ENCODE assay signal across 23 mouse cellular contexts in genomic region chr8:126612739-126613138, GRCm38 (mm10). TPM values are rescaled to one million over a fixed set of nuclear protein-coding genes. Genes with fewer than 3 reads are reported as not detected.
A peak's percentile ranks its signal among the peaks of the same experiment; 100 is the strongest.
DNase-seq lines count a peak whose midpoint lies in the region; ATAC-seq lines count a peak whose summit lies in the region.
"Had no signal": no experiment of that assay in that cellular context is flagged by ENCODE, and none has a peak within 500 bp of the region (broad histone marks: within the 10 kb centered on the region; RNA-seq: fewer than 3 reads in every experiment).

No protein-coding gene starts in this region.

- no peaks in the 10 kb centered on the region for H3K27me3 ChIP-seq in forebrain, embryonic 11.5 days (ENCODE audit: control insufficient read depth, insufficient read depth, low read length)
- H3K27me3 ChIP-seq in forebrain, embryonic 14.5 days (replicated peaks; ENCODE audit: control insufficient read depth, insufficient read depth, low read length) = no peaks in the 10 kb centered on the region
- H3K27me3 ChIP-seq in stomach, embryonic 15.5 days (replicated peaks) = no peaks in the 10 kb centered on the region
- H3K27me3 ChIP-seq: forebrain, embryonic 15.5 days; heart, embryonic 12.5 days; heart, embryonic 15.5 days had no signal

- no peaks in the 10 kb centered on the region for H3K4me1 ChIP-seq in forebrain, embryonic 11.5 days (replicated peaks; ENCODE audit: control insufficient read depth, insufficient read depth, low read length)
- H3K4me1 ChIP-seq in forebrain, embryonic 14.5 days (ENCODE audit: control insufficient read depth, insufficient read depth, low read length) = no peaks in the 10 kb centered on the region
- H3K4me1 ChIP-seq in stomach, embryonic 15.5 days = peaks cover 25% of the 10 kb centered on the region; the same call in 1 of the 2 replicates

- peak; percentile 35 for DNase-seq in forebrain, embryonic 11.5 days (ENCODE audit: low spot score)
- no peak for DNase-seq in forebrain, embryonic 14.5 days (ENCODE audit: low spot score)
- peak; percentile 30 for DNase-seq in thymus, postnatal 14 days
- DNase-seq in thymus, postnatal 10 days (ENCODE audit: low spot score in 2 of 2) = no peak
- DNase-seq in induced T-regulatory cell, adult 2 months (ENCODE audit: low read depth) = peak; percentile 14
- DNase-seq in urinary bladder, adult 2 months (ENCODE audit: low spot score) = no peak
- DNase-seq in right cerebral cortex, postnatal 10 days (ENCODE audit: low spot score in 2 of 2) = no peak
- DNase-seq: adrenal gland, postnatal 10 days; adrenal gland, postnatal 36 days; cerebellum, adult 18-20 months; cerebellum, adult 9-10 months; cerebellum, postnatal 14 days; gastrocnemius, postnatal 10 days; heart, adult 18-20 months; heart, postnatal 14 days; heart, postnatal 4 days had no signal

- no peak overlapping the region for H3K9ac ChIP-seq in forebrain, embryonic 11.5 days (ENCODE audit: low read length)
- H3K9ac ChIP-seq in forebrain, embryonic 14.5 days (ENCODE audit: low read length) = no peak overlapping the region
- H3K9ac ChIP-seq in stomach, embryonic 15.5 days = no peak overlapping the region
- H3K9ac ChIP-seq: forebrain, embryonic 15.5 days; heart, embryonic 12.5 days; heart, embryonic 15.5 days; hindbrain, embryonic 14.5 days had no signal

- H3K4me2 ChIP-seq in forebrain, embryonic 11.5 days (ENCODE audit: low read depth, low read length, severe bottlenecking) = no peak overlapping the region
- no peak overlapping the region for H3K4me2 ChIP-seq in forebrain, embryonic 14.5 days (ENCODE audit: low read length)
- no peak overlapping the region for H3K4me2 ChIP-seq in stomach, embryonic 15.5 days
- H3K4me2 ChIP-seq: forebrain, embryonic 15.5 days; heart, embryonic 12.5 days; heart, embryonic 15.5 days; hindbrain, embryonic 14.5 days had no signal

- no peaks in the 10 kb centered on the region for H3K36me3 ChIP-seq in forebrain, embryonic 11.5 days (ENCODE audit: control insufficient read depth, insufficient read depth, low read length)
- no peaks in the 10 kb centered on the region for H3K36me3 ChIP-seq in forebrain, embryonic 14.5 days (ENCODE audit: control insufficient read depth, insufficient read depth, low read length)
- no peaks in the 10 kb centered on the region for H3K36me3 ChIP-seq in stomach, embryonic 15.5 days
- H3K36me3 ChIP-seq: forebrain, embryonic 10.5 days; forebrain, embryonic 15.5 days; heart, embryonic 12.5 days; heart, embryonic 15.5 days had no signal

- H3K27ac ChIP-seq in forebrain, embryonic 11.5 days (ENCODE audit: low read depth, low read length) = no peak overlapping the region
- no peak overlapping the region for H3K27ac ChIP-seq in forebrain, embryonic 14.5 days (ENCODE audit: low read depth, low read length)
- peak overlapping the region; percentile 68; the same call in 1 of the 2 replicates for H3K27ac ChIP-seq in stomach, embryonic 15.5 days
- H3K27ac ChIP-seq: forebrain, embryonic 10.5 days; forebrain, embryonic 15.5 days; heart, embryonic 15.5 days; hindbrain, embryonic 14.5 days; hindbrain, postnatal 0 days had no signal

- H3K4me3 ChIP-seq in forebrain, embryonic 11.5 days (ENCODE audit: low read depth, low read length) = no peak overlapping the region
- H3K4me3 ChIP-seq in forebrain, embryonic 14.5 days (ENCODE audit: low read depth, low read length) = no peak overlapping the region
- no peak overlapping the region for H3K4me3 ChIP-seq in stomach, embryonic 15.5 days (replicated peaks)
- H3K4me3 ChIP-seq: forebrain, embryonic 10.5 days; forebrain, embryonic 15.5 days; heart, embryonic 12.5 days; heart, embryonic 15.5 days had no signal

- no peak for ATAC-seq in forebrain, embryonic 11.5 days (replicated peaks; ENCODE audit: low FRiP score)
- ATAC-seq in forebrain, embryonic 14.5 days = no peak
- no peak for ATAC-seq in stomach, embryonic 15.5 days (ENCODE audit: insufficient read depth, low FRiP score, low read depth)
- ATAC-seq: forebrain, embryonic 15.5 days; hindbrain, postnatal 0 days had no signal

- H3K9me3 ChIP-seq in forebrain, embryonic 11.5 days (ENCODE audit: control insufficient read depth, low read length) = no peaks in the 10 kb centered on the region
- no peaks in the 10 kb centered on the region for H3K9me3 ChIP-seq in forebrain, embryonic 14.5 days (replicated peaks; ENCODE audit: control insufficient read depth, low read length)
- H3K9me3 ChIP-seq in stomach, embryonic 15.5 days = no peaks in the 10 kb centered on the region
- H3K9me3 ChIP-seq: forebrain, embryonic 10.5 days; forebrain, embryonic 15.5 days; heart, embryonic 12.5 days; heart, embryonic 15.5 days had no signal

- WGBS in forebrain, embryonic 11.5 days = 84% methylated on average over 3 of the region's 3 CpGs
- 81% methylated on average over 3 of the region's 3 CpGs for WGBS in forebrain, embryonic 14.5 days
- 75% methylated on average over 3 of the region's 3 CpGs for WGBS in stomach, embryonic 15.5 days

RNA-seq across cellular contexts. Expression of gene Irf2bp2, which starts 19.0 kb away (rescaled TPM):
- polyA plus RNA-seq in forebrain, embryonic 11.5 days (2014; fragmentation: Nextera tagmentation; extraction: Ambion mirVana) = 4.5 and 4.6 TPM in 2 replicates
- 7.9 and 8.3 TPM in 2 replicates for polyA plus RNA-seq in forebrain, embryonic 14.5 days (2014; fragmentation: Nextera tagmentation; extraction: Ambion mirVana)
- polyA plus RNA-seq in stomach, embryonic 15.5 days (2015; fragmentation: Nextera tagmentation; extraction: Ambion mirVana) = 12.5 and 13.4 TPM in 2 replicates
- polyA plus RNA-seq in urinary bladder, adult 2 months (2012; rRNA removed) = 33.4 and 35.5 TPM in 2 replicates

Comparison
In these comparisons a context has a peak if more than half of its experiments do, and no peak if none do; other contexts are left out.
1. DNase-seq: peak in forebrain, embryonic 11.5 days (single experiment), thymus, postnatal 14 days (single experiment) and induced T-regulatory cell, adult 2 months (single experiment); none in forebrain, embryonic 14.5 days (single experiment), thymus, postnatal 10 days (0 of 2), urinary bladder, adult 2 months (single experiment) and right cerebral cortex, postnatal 10 days (0 of 2).